Mouse (Mus musculus): ENCODE data around the gene Tspan9. TPM values are rescaled to one million over a fixed set of nuclear protein-coding genes. Genes with fewer than 3 reads are reported as not detected.

Tspan9 gene
- polyA plus RNA-seq, 1 experiment from 2014 or later, result 134 TPM

DNA sequence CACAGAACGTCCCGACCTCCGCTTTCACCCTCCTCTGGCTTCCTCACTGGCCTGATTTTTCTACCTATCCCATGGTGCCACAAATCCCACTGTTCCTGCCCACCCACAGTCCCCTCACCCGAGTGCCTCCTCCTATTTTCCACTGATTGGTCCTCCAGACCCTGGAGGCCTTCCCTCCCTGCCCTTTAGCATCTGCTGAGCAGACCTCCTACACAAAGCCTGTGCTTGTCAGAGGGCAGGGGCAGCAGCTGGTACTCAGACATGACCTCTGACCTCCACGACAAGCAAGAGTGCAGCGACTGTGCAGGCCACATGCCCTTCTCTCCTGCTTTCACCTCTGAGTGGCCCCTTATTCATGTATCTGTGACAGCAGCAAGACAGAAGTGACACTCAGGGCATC is 121.2 kb downstream of the Tspan9 start:
- no peaks in the 10 kb centered on the region for H3K36me3 ChIP-seq
- WGBS, result 49% methylated on average over 6 of the region's 6 CpGs
- H3K27ac ChIP-seq, result no peak overlapping the region
- no peaks in the 10 kb centered on the region for H3K9me3 ChIP-seq (replicated peaks)
- no peak overlapping the region for H3K9ac ChIP-seq
- H3K27me3 ChIP-seq, result no peaks in the 10 kb centered on the region
- no peak overlapping the region for H3K4me2 ChIP-seq
- H3K4me3 ChIP-seq, result no peak overlapping the region
- no peak for ATAC-seq (replicated peaks; ENCODE audit: insufficient number of reproducible peaks, insufficient read depth, low FRiP score, low read depth)
- H3K4me1 ChIP-seq (replicated peaks), result peaks cover 43% of the 10 kb centered on the region

DNA sequence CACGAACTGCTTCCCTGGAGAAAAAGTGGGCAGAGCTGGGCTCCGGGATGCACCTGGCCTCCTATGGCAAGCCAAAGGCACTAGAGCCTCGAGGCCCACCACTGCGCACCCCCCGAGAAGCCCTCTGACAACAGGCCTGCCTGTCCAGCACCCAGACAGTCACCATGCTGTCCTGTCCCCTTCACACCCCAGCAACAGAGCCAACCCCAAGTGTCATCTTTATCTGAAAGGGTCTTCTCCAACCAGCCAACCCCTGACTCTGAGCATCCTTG is 121.5 kb downstream of the Tspan9 start:
- H3K27ac ChIP-seq, result peak overlapping the region; percentile 33; the same call in 1 of the 2 replicates
- H3K36me3 ChIP-seq, result no peaks in the 10 kb centered on the region
- H3K4me2 ChIP-seq, result no peak overlapping the region
- H3K9ac ChIP-seq, result peak overlapping the region; percentile 15
- 48% methylated on average over 5 of the region's 5 CpGs for WGBS
- H3K4me1 ChIP-seq (replicated peaks), result peaks cover 43% of the 10 kb centered on the region
- no peaks in the 10 kb centered on the region for H3K27me3 ChIP-seq
- no peak overlapping the region for H3K4me3 ChIP-seq
- ATAC-seq (replicated peaks; ENCODE audit: insufficient number of reproducible peaks, insufficient read depth, low FRiP score, low read depth), result no peak
- no peaks in the 10 kb centered on the region for H3K9me3 ChIP-seq (replicated peaks)

DNA sequence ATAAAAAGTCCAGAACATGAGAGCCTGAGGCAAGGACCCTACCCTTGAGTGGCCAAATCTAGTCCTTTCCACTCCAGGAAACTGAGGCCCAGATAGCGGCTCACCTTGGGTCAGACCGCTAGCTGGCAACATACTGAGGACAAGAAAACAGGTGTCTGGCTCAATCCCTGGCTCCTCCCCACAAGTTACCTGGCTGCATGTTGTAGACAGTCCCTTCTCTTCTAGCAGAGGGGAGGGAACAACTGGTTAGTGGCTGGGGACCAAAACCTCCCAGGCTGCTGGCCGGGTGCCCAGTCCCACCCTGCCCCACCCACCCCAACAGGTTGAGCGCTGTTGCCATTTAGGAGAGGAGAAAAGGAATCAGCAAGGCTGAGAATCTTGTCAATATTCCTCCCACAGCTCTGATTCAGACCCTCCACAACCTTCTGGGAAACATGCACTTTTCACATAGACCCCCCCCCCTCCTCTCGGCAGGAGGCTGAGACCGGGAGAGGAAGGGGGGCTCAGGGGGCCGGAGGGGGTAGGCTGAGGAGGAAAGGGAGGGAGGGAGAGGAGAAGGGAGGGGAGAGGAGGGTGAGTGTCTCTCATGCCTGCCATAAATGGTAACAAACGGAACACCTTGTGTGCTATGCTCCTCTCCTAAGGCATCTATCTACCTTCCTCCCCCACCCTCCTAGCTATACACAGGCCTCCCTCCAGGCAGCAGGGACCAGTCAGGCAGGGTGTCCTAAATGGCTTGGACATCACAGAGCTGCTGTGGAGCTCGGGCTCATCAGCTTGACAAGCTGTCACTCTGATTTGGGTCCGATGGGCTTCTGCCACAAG is 122.1 kb downstream of the Tspan9 start:
- Histone ChIP-seq H3K4me2 (peak overlapping the region; percentile 17; the same call in 1 of the 2 replicates), H3K4me3 (no peak overlapping the region), H3K27ac (peak overlapping the region; percentile 33), H3K9me3 (replicated peaks) (no peaks in the 10 kb centered on the region), H3K36me3 (no peaks in the 10 kb centered on the region), H3K27me3 (no peaks in the 10 kb centered on the region), H3K9ac (peak overlapping the region; percentile 15), H3K4me1 (replicated peaks) (peaks cover 45% of the 10 kb centered on the region)
- 0 out of 2 replicates have a peak, but pooled peaks have one; percentile 15 for ATAC-seq (replicated peaks; ENCODE audit: insufficient number of reproducible peaks, insufficient read depth, low FRiP score, low read depth)
- WGBS, result 28% methylated on average over 8 of the region's 10 CpGs

DNA sequence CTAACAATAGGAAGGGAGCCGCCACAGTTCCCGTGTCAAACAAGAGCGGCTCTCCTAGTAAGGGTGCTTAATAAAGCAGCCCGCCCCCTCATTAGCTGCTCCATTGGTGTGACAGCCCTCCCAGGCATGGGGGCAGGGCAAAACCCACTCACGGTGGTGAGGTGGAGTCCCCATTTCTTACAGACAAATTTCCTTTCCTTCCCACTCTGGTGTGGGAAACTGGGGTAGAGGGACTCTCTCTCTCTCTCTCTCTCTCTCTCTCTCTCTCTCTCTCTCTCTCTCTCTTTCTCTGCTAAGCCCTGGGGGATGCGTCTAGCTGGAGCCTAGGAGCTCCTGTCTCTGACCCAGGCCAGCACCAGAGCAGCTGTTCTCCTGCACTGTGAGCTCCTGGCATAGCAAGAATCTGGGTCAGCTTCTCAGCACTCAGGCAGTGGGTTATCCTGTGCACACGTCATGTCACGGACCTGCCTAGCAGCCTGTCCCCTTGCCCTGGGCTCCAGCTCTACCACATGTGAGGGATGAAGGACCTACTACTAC is 122.8 kb downstream of the Tspan9 start:
- Histone ChIP-seq H3K27me3 (no peaks in the 10 kb centered on the region), H3K4me2 (no peak overlapping the region), H3K36me3 (no peaks in the 10 kb centered on the region), H3K27ac (peak overlapping the region; percentile 33; the same call in 1 of the 2 replicates), H3K4me1 (replicated peaks) (peaks cover 50% of the 10 kb centered on the region), H3K9me3 (replicated peaks) (no peaks in the 10 kb centered on the region), H3K9ac (no peak overlapping the region), H3K4me3 (no peak overlapping the region)
- ATAC-seq (replicated peaks; ENCODE audit: insufficient number of reproducible peaks, insufficient read depth, low FRiP score, low read depth), result no peak
- 35% methylated on average over 8 of the region's 8 CpGs for WGBS

DNA sequence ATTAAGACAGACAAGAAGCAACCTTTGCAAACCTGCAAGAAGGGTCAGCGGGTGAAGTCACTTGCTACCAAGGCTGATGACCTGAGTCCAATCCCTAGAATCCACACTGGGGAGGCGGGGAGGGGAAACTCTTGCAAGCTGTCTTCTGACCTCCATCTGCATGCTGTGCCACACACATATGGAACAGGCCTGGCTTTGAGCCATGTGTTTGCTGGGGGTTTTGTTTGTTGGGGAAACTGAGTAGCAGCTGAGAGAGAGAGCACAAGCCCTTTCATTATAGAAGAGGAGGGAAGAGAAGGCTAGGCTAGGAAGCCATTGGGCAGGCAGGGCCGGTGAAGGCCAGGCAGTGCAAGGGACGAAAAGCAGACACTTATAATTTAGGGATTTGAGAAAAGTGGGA is 123.3 kb downstream of the Tspan9 start:
- H3K4me3 ChIP-seq, result no peak overlapping the region
- no peak overlapping the region for H3K27ac ChIP-seq
- WGBS, result 72% methylated on average over 4 of the region's 4 CpGs
- no peaks in the 10 kb centered on the region for H3K36me3 ChIP-seq
- peaks cover 55% of the 10 kb centered on the region for H3K4me1 ChIP-seq (replicated peaks)
- H3K27me3 ChIP-seq, result no peaks in the 10 kb centered on the region
- ATAC-seq (replicated peaks; ENCODE audit: insufficient number of reproducible peaks, insufficient read depth, low FRiP score, low read depth), result no peak
- no peak overlapping the region for H3K9ac ChIP-seq
- no peaks in the 10 kb centered on the region for H3K9me3 ChIP-seq (replicated peaks)
- H3K4me2 ChIP-seq, result no peak overlapping the region

DNA sequence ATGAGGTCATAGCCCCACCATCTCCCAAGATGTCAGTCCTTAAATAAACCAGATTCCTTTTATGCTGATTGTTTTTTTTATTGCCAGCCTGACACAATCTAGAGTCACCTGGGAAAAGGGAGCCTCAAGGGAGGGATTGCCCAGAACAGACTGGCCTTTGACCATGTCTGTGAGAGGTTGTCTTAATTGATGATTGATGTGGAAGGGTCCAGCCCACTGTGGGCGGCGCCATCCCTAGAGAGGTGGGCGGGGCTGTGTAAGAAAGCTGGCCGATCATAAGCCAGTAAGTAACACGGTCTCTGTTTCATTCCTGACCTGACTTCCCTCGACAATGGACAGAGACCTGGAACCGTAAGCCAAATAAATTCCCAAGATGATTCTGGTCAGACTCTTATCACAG is 124.3 kb downstream of the Tspan9 start:
- H3K27ac ChIP-seq, result no peak overlapping the region
- no peak overlapping the region for H3K4me3 ChIP-seq
- H3K9me3 ChIP-seq (replicated peaks), result no peaks in the 10 kb centered on the region
- H3K4me2 ChIP-seq, result no peak overlapping the region
- 74% methylated on average over 7 of the region's 7 CpGs for WGBS
- H3K36me3 ChIP-seq, result no peaks in the 10 kb centered on the region
- peaks cover 56% of the 10 kb centered on the region for H3K4me1 ChIP-seq (replicated peaks)
- ATAC-seq (replicated peaks; ENCODE audit: insufficient number of reproducible peaks, insufficient read depth, low FRiP score, low read depth), result no peak
- H3K27me3 ChIP-seq, result no peaks in the 10 kb centered on the region
- H3K9ac ChIP-seq, result no peak overlapping the region

DNA sequence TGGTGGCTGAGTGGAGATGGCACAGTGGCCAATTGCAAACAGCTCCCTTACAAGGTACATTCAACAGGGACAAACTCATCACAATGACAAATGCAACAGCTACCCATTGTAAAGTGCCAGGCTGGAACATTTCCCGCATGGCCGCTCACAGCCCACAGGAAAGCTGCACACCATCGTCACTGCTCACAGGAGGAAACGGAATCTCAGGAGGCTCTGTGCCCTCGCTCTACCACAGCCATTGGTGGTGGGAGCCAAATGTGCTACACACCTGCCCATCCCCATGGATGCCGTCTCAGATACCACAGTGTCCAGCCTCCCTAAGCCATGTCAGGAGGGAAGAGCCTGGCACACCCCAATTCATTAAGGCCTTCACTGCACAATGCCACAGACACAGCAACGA is 128.1 kb downstream of the Tspan9 start:
- H3K27ac ChIP-seq, result 0 out of 2 replicates have a peak overlapping the region, but pooled peaks have one; percentile 38

DNA sequence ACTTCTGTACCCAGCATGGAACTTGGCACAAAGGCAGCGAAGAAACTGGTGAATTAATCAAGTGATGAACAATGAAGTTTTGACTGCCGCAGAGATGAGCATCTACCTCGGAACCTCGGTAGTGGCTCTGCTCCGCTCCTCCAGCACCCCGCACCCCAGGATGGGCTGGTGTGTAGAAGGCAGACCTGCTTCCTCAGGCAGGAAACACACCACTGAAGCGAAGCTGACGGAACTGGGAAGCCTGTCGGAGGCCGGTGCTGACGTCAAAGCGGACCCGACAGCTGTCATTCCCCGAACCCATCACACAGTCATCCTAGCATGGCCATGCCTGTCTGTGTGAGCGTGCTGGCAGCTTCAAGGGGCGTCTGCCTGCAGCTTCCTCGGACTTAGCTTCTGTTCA is 131.6 kb downstream of the Tspan9 start:
- H3K27me3 ChIP-seq, result no peaks in the 10 kb centered on the region
- 58% methylated on average over 17 of the region's 17 CpGs for whole genome bisulfite sequencing
- ATAC-seq (replicated peaks; ENCODE audit: insufficient number of reproducible peaks, insufficient read depth, low FRiP score, low read depth), result no peak
- H3K27ac ChIP-seq, result no peak overlapping the region
- H3K36me3 ChIP-seq, result no peaks in the 10 kb centered on the region
- peaks cover 83% of the 10 kb centered on the region for H3K4me1 ChIP-seq (replicated peaks)
- no peak overlapping the region for H3K4me3 ChIP-seq
- H3K4me2 ChIP-seq, result no peak overlapping the region
- no peak overlapping the region for H3K9ac ChIP-seq
- H3K9me3 ChIP-seq (replicated peaks), result no peaks in the 10 kb centered on the region

More for the DNA sequence above, 128.1 kb downstream of the Tspan9 start:
- Histone ChIP-seq H3K4me2 (no peak overlapping the region), H3K4me1 (replicated peaks) (peaks cover 68% of the 10 kb centered on the region), H3K36me3 (no peaks in the 10 kb centered on the region), H3K27me3 (no peaks in the 10 kb centered on the region), H3K9ac (no peak overlapping the region), H3K9me3 (replicated peaks) (no peaks in the 10 kb centered on the region), H3K4me3 (no peak overlapping the region)
- no peak for ATAC-seq (replicated peaks; ENCODE audit: insufficient number of reproducible peaks, insufficient read depth, low FRiP score, low read depth)
- WGBS, result 78% methylated on average over 7 of the region's 7 CpGs

DNA sequence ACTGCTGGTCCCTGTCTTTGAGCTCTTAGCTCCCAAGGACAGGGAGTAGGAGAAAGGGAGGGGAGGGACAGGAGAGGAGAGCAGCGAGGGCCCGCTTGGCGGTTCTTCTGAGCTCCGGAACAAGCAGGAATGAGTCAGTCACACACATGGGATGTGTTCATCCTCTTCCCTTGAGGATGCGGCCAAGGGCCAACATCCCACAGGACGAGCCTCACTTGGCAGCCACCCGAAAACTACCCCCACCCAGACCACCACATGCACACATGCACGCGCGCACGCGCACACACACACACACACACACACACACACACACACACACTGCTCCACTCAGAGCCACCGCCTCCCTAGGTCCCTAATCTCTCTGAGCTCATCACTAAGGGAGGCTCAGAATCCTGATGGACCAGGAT is 132.3 kb downstream of the Tspan9 start:
- no peak for ATAC-seq (replicated peaks; ENCODE audit: insufficient number of reproducible peaks, insufficient read depth, low FRiP score, low read depth)
- 56% methylated on average over 13 of the region's 13 CpGs for WGBS
- H3K27me3 ChIP-seq, result no peaks in the 10 kb centered on the region
- H3K4me1 ChIP-seq (replicated peaks), result peaks cover 85% of the 10 kb centered on the region
- no peaks in the 10 kb centered on the region for H3K36me3 ChIP-seq
- H3K27ac ChIP-seq, result peak overlapping the region; percentile 29; the same call in 1 of the 2 replicates
- no peak overlapping the region for H3K4me2 ChIP-seq
- no peak overlapping the region for H3K9ac ChIP-seq
- H3K9me3 ChIP-seq (replicated peaks), result no peaks in the 10 kb centered on the region
- no peak overlapping the region for H3K4me3 ChIP-seq

DNA sequence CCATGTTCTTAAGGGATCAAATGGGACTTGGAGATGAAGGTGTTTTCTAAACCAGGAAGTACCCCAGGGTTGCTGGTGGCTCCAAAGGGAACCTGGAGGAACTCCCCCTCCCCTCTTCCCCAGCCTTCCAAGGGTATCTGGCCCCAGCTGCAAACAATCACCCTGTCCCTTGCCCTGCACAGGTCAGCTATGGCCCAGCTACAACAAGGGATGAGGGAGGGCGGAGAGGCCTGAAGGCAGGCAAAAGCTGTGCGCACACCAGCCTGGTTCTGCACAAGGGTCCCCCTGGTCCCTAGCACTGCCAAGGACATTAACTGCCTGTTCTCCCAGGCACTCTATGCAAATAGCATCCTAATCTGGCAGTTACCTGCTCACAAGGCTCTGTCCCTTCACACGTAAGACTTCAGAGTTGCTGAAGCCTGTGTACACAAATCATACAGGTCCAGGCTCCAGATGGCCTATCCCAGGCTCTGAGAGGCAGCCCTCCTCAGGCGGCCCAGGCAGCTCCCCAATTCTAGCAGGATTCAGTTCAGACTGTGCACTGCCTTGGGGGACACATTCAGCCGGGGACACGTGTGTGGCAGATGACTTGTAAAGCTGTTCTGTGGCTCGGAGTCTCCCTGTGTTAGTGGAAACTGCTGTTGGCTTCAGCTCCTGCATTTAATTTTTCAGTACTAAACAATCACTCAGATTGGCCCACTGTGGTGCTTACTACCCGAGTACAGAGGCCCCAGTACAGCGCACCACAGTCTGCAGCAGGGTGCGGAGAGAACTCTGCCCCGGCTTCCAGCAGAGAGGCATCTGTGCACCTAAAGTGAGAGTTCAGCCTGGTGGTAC is 133.0 kb downstream of the Tspan9 start:
- no peaks in the 10 kb centered on the region for H3K9me3 ChIP-seq (replicated peaks)
- 0 out of 2 replicates have a peak overlapping the region, but pooled peaks have one; percentile 23 for H3K9ac ChIP-seq
- H3K4me3 ChIP-seq, result no peak overlapping the region
- WGBS, result 74% methylated on average over 11 of the region's 11 CpGs
- no peaks in the 10 kb centered on the region for H3K27me3 ChIP-seq
- H3K4me1 ChIP-seq (replicated peaks), result peaks cover 85% of the 10 kb centered on the region
- H3K4me2 ChIP-seq, result no peak overlapping the region
- peak overlapping the region; percentile 29; the same call in 1 of the 2 replicates for H3K27ac ChIP-seq
- no peak for ATAC-seq (replicated peaks; ENCODE audit: insufficient number of reproducible peaks, insufficient read depth, low FRiP score, low read depth)
- no peaks in the 10 kb centered on the region for H3K36me3 ChIP-seq

DNA sequence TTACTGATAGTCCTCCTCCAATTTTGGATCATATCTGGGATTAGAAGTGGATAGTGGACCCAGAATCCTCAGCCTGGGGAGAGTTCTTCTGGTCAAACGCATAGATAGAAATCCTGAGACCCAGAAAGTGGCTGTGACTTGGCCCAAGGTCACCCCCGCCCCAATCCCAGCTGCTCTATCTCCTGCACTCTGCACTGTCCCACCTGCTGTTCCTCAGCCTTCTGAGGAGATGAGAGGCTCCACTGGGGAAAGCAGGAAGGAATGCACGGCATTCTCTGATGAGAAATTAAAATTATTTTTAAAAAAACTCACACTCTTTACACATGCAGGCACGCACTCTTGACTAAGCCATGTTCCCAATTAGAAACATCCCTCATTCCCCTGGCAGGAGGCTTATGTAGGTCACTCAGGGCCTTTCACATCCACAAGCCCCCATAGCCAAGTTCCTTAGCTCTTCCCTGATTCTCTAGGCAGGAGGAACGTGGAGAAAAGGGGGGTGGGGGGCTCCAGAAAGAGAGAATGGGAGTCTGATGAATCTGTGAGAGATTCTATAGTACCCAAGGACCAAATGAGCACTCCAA is 135.3 kb downstream of the Tspan9 start:
- ATAC-seq (replicated peaks; ENCODE audit: insufficient number of reproducible peaks, insufficient read depth, low FRiP score, low read depth), result no peak
- H3K9me3 ChIP-seq (replicated peaks), result no peaks in the 10 kb centered on the region
- H3K36me3 ChIP-seq, result no peaks in the 10 kb centered on the region
- 0 out of 2 replicates have a peak overlapping the region, but pooled peaks have one; percentile 7 for H3K9ac ChIP-seq
- WGBS, result 53% methylated on average over 5 of the region's 5 CpGs
- H3K27ac ChIP-seq, result peak overlapping the region; percentile 66
- H3K4me3 ChIP-seq, result no peak overlapping the region
- peaks cover 95% of the 10 kb centered on the region for H3K4me1 ChIP-seq (replicated peaks)
- no peak overlapping the region for H3K4me2 ChIP-seq
- no peaks in the 10 kb centered on the region for H3K27me3 ChIP-seq
